ENCODE assay signal across 10 mouse cellular contexts in the genomic region with DNA sequence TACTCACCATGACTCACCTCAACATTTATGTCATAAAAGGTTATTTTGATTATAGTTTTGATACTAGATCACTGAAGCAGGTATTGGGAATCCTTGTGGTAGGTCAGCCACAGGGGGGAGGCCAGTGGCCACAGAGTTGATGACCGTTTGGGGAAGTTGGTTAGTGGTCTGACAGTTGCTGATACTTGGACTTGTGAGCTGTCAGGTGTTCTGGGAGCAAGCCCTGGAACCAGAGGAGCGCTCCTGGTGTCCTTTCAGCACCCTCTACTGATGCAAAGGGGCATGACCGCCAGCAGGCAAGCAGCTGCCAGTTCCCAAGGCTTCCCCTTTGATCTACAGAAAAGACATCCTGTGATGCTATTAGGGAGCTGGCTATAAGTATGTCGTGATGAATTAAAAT. TPM values are rescaled to one million over a fixed set of nuclear protein-coding genes. Genes with fewer than 3 reads are reported as not detected.
DNase-seq lines count a peak whose midpoint lies in the region; ATAC-seq and TF ChIP-seq lines count a peak whose summit lies in the region.
"Had no signal": no experiment of that assay in that cellular context is flagged by ENCODE, and none has a peak within 500 bp of the region (broad histone marks: within the 10 kb centered on the region; RNA-seq: fewer than 3 reads in every experiment).

No protein-coding gene starts in this region.

- H3K4me2 ChIP-seq in midbrain, postnatal 0 days (ENCODE audit: low read depth, low read length, poor library complexity, severe bottlenecking) = no peak overlapping the region
- H3K4me2 ChIP-seq: embryonic facial prominence, embryonic 12.5 days; limb, embryonic 12.5 days had no signal

- TF ChIP-seq CTCF in layer of hippocampus, adult 2 months (conservative IDR thresholded peaks at IDR 0.05) = peak; percentile 78
- TF ChIP-seq CTCF in E14TG2a.4 (conservative IDR thresholded peaks at IDR 0.05; ENCODE audit: low read length) = peak; percentile 68
- TF ChIP-seq CTCF in midbrain, postnatal 0 days (IDR thresholded peaks at IDR 0.05) = peak; percentile 70

- no peaks in the 10 kb centered on the region for H3K9me3 ChIP-seq in E14TG2a.4 (ENCODE audit: low read length)
- H3K9me3 ChIP-seq in midbrain, postnatal 0 days (ENCODE audit: low read length) = no peaks in the 10 kb centered on the region
- H3K9me3 ChIP-seq: embryonic facial prominence, embryonic 12.5 days; limb, embryonic 12.5 days had no signal

- no peaks in the 10 kb centered on the region for H3K27me3 ChIP-seq in E14TG2a.4 (ENCODE audit: insufficient read depth, low read length)
- no peaks in the 10 kb centered on the region for H3K27me3 ChIP-seq in midbrain, postnatal 0 days (ENCODE audit: insufficient read depth, low read length)
- H3K27me3 ChIP-seq: embryonic facial prominence, embryonic 12.5 days; limb, embryonic 12.5 days had no signal

- H3K9ac ChIP-seq in midbrain, postnatal 0 days (replicated peaks; ENCODE audit: low read length, poor library complexity, severe bottlenecking) = no peak overlapping the region
- H3K9ac ChIP-seq: embryonic facial prominence, embryonic 12.5 days; limb, embryonic 12.5 days had no signal

- ATAC-seq in midbrain, postnatal 0 days (ENCODE audit: low FRiP score) = no peak

- no peak overlapping the region for H3K4me3 ChIP-seq in layer of hippocampus, adult 2 months
- H3K4me3 ChIP-seq in E14TG2a.4 (replicated peaks; ENCODE audit: low read length) = no peak overlapping the region
- H3K4me3 ChIP-seq in midbrain, postnatal 0 days (ENCODE audit: low read depth, low read length) = no peak overlapping the region
- H3K4me3 ChIP-seq: embryonic facial prominence, embryonic 12.5 days; limb, embryonic 12.5 days had no signal

- peaks cover 59% of the 10 kb centered on the region for H3K36me3 ChIP-seq in E14TG2a.4 (ENCODE audit: insufficient read depth, low read length)
- 0 out of 2 replicates have a peak, but pooled peaks cover 3% of the 10 kb centered on the region for H3K36me3 ChIP-seq in midbrain, postnatal 0 days (ENCODE audit: insufficient read depth, low read length)

- no peaks in the 10 kb centered on the region for H3K4me1 ChIP-seq in E14TG2a.4 (replicated peaks; ENCODE audit: low read depth, low read length)
- H3K4me1 ChIP-seq in midbrain, postnatal 0 days (ENCODE audit: insufficient read depth, low read length) = no peaks in the 10 kb centered on the region
- H3K4me1 ChIP-seq: embryonic facial prominence, embryonic 12.5 days; limb, embryonic 12.5 days had no signal

- 44% methylated on average over 4 of the region's 4 CpGs for WGBS in midbrain, postnatal 0 days

- DNase-seq in layer of hippocampus, adult 2 months (ENCODE audit: low spot score in 2 of 2) = peak in 1 of 2 experiments; percentile 35
- DNase-seq in layer of hippocampus, adult 9-11 months = no peak
- peak; percentile 25 for DNase-seq in adrenal gland, adult 8-10 months
- peak; percentile 19 for DNase-seq in embryo, embryonic 9.5 days (ENCODE audit: extremely low spot score)
- peak; percentile 37 to 68 for DNase-seq in kidney, adult 8-10 months
- peak; percentile 14 for DNase-seq in midbrain, postnatal 0 days (ENCODE audit: low spot score)
- DNase-seq in yolk sac, embryonic 10.5 days (ENCODE audit: low spot score) = peak; percentile 38

- no peak overlapping the region for H3K27ac ChIP-seq in layer of hippocampus, adult 2 months
- no peak overlapping the region for H3K27ac ChIP-seq in midbrain, postnatal 0 days (ENCODE audit: low read depth, low read length)
- H3K27ac ChIP-seq: embryonic facial prominence, embryonic 12.5 days; limb, embryonic 12.5 days had no signal

RNA-seq across cellular contexts. Expression of a gene that starts 18.2 kb away (rescaled TPM):
- total RNA-seq in layer of hippocampus, adult 2 months (2021) = 10 to 100 TPM; 67.6 to 75.1 TPM
- total RNA-seq in adrenal gland, adult 8-10 months (2022) = 10 to 100 TPM; 47.5 to 76.4 (median 53.4) TPM
- 34.7 and 36.3 TPM in 2 replicates for total RNA-seq in midbrain, postnatal 0 days (2014; rRNA removed)
- polyA plus RNA-seq in midbrain, postnatal 0 days (2015; fragmentation: Nextera tagmentation; extraction: Ambion mirVana) = 28.4 and 32.7 TPM in 2 replicates

RNA-seq across cellular contexts. Expression of a gene that starts 23.7 kb away (rescaled TPM):
- total RNA-seq in layer of hippocampus, adult 2 months (2021) = 10 to 100 TPM; 13.6 to 16.3 TPM
- 10 to 100 TPM; 14.6 to 20.0 (median 16.4) TPM for total RNA-seq in adrenal gland, adult 8-10 months (2022)
- 17.3 and 20.5 TPM in 2 replicates for total RNA-seq in midbrain, postnatal 0 days (2014; rRNA removed)
- 11.5 and 12.6 TPM in 2 replicates for polyA plus RNA-seq in midbrain, postnatal 0 days (2015; fragmentation: Nextera tagmentation; extraction: Ambion mirVana)
